Mouse (Mus musculus) heart, embryonic 14.5 days (tissue): ENCODE data around the gene Cox10. TPM values are rescaled to one million over a fixed set of nuclear protein-coding genes. Genes with fewer than 3 reads are reported as not detected.

Source experiments
- ATAC-seq: fragments of 200-750 bp; cut with Nextera tagmentation; 2 replicates; pipeline ENCODE4 v1.8.0; 2017; ENCODE audit warnings: low read depth, moderate TSS enrichment; ENCODE audit not compliant: insufficient number of reproducible peaks, insufficient read depth, low FRiP score
- H3K27ac ChIP-seq, 2 experiments: fragments of 200-500 bp in 1 of 2; fragments of 300-500 bp in 1 of 2; sonication (generic) in 1 of 2; replicated peaks in 1 of 2; 2 replicates each; pipeline ENCODE4 v1.5.1; 2012 to 2014; ENCODE audit warnings: low read depth in 2 of 2, low read length in 2 of 2, control low read depth in 1 of 2, mild to moderate bottlenecking in 1 of 2, mixed read lengths in 1 of 2; ENCODE audit not compliant: control insufficient read depth in 1 of 2, insufficient read depth in 1 of 2
- H3K27me3 ChIP-seq: fragments of 300-500 bp; sonication (generic); 2 replicates; pipeline ENCODE4 v1.6.1; 2014; ENCODE audit warnings: mild to moderate bottlenecking, low read length, control low read depth; ENCODE audit not compliant: control insufficient read depth, insufficient read depth
- H3K36me3 ChIP-seq: fragments of 300-500 bp; sonication (generic); 2 replicates; pipeline ENCODE4 v1.6.1; 2014; ENCODE audit warnings: mild to moderate bottlenecking, control low read depth, low read length, mixed read lengths; ENCODE audit not compliant: control insufficient read depth, insufficient read depth
- H3K4me1 ChIP-seq, 2 experiments: fragments of 200-500 bp in 1 of 2; fragments of 300-500 bp in 1 of 2; sonication (generic) in 1 of 2; 2 replicates each; pipeline ENCODE4 v1.6.1; 2012 to 2014; ENCODE audit warnings: low read length in 2 of 2, control low read depth in 1 of 2, mixed read lengths in 1 of 2; ENCODE audit not compliant: control insufficient read depth in 2 of 2, insufficient read depth in 2 of 2
- H3K4me2 ChIP-seq: fragments of 300-500 bp; sonication (generic); 2 replicates; pipeline ENCODE4 v1.6.1; 2014; ENCODE audit warnings: mild to moderate bottlenecking, low read length
- H3K4me3 ChIP-seq, 2 experiments: fragments of 200-500 bp in 1 of 2; fragments of 300-500 bp in 1 of 2; sonication (generic) in 1 of 2; 2 replicates each; pipeline ENCODE4 v1.5.1; 2012 to 2014; ENCODE audit warnings: low read length in 2 of 2, mild to moderate bottlenecking in 2 of 2, control low read depth in 1 of 2, low read depth in 1 of 2, moderate library complexity in 1 of 2; ENCODE audit not compliant: control insufficient read depth in 1 of 2, insufficient read depth in 1 of 2
- H3K9ac ChIP-seq: fragments of 300-500 bp; sonication (generic); 2 replicates; pipeline ENCODE4 v1.6.1; 2014; ENCODE audit warnings: mild to moderate bottlenecking, low read length
- H3K9me3 ChIP-seq: fragments of 300-500 bp; sonication (generic); 2 replicates; pipeline ENCODE4 v1.6.1; 2016; ENCODE audit warnings: low read length, control low read depth; ENCODE audit not compliant: control insufficient read depth
- WGBS: fragments of 180-500 bp; shearing (Covaris S2); extraction: QIAGEN DNeasy Blood & Tissue Kit; methylation state at CpG from one replicate; pipeline ENCODE4 v1.1.7; 2014; 5-methylcytosine and 5-hydroxymethylcytosine counted together
- polyA plus RNA-seq: library from polyadenylated mRNA; unstranded; fragments of >200 nt; fragmentation: Nextera tagmentation; extraction: Ambion mirVana; gene quantifications from 2 replicates; pipeline ENCODE4 v1.2.1, GENCODE M21; 2014

Cox10 gene
- polyA plus RNA-seq, 1 experiment from 2014 or later: 39.5 TPM

GRCm38 (mm10) chr11:64066001-64066400, 13.3 kb downstream of the Cox10 start:
- no peak overlapping the region for H3K4me3 ChIP-seq
- no peak overlapping the region for H3K9ac ChIP-seq
- no peak overlapping the region for H3K4me2 ChIP-seq
- H3K4me1 ChIP-seq: no peaks in the 10 kb centered on the region
- H3K36me3 ChIP-seq: peaks cover 55% of the 10 kb centered on the region
- ATAC-seq: no peak
- H3K9me3 ChIP-seq: no peaks in the 10 kb centered on the region
- WGBS: 96% methylated on average over 2 of the region's 2 CpGs
- H3K27me3 ChIP-seq: no peaks in the 10 kb centered on the region; the same call in 1 of the 2 replicates
- no peak overlapping the region for H3K27ac ChIP-seq

- Histone ChIP-seq H3K4me1 (no peaks in the 10 kb centered on the region), H3K9me3 (no peaks in the 10 kb centered on the region), H3K9ac (no peak overlapping the region), H3K36me3 (peaks cover 50% of the 10 kb centered on the region), H3K27ac (no peak overlapping the region), H3K4me3 (no peak overlapping the region), H3K4me2 (no peak overlapping the region), H3K27me3 (no peaks in the 10 kb centered on the region; the same call in 1 of the 2 replicates)
- 83% methylated on average over 3 of the region's 3 CpGs for WGBS
- ATAC-seq: no peak
These were observed 16.1 kb downstream of the Cox10 start for GRCm38 (mm10) chr11:64063130-64063529.

GRCm38 (mm10) chr11:64062226-64062625, 17.0 kb downstream of the Cox10 start:
- Histone ChIP-seq H3K9ac (no peak overlapping the region), H3K4me1 (no peaks in the 10 kb centered on the region), H3K36me3 (peaks cover 47% of the 10 kb centered on the region), H3K27me3 (no peaks in the 10 kb centered on the region), H3K27ac (no peak overlapping the region), H3K4me2 (no peak overlapping the region), H3K4me3 (no peak overlapping the region), H3K9me3 (no peaks in the 10 kb centered on the region)
- no peak for ATAC-seq
- WGBS: 95% methylated on average over 4 of the region's 4 CpGs

GRCm38 (mm10) chr11:64059305-64059704, 20.0 kb downstream of the Cox10 start:
- ATAC-seq: no peak

GRCm38 (mm10) chr11:64058474-64058873, 20.8 kb downstream of the Cox10 start:
- peaks cover 38% of the 10 kb centered on the region for H3K36me3 ChIP-seq
- WGBS: 88% methylated on average over 3 of the region's 3 CpGs
- no peak overlapping the region for H3K9ac ChIP-seq
- H3K9me3 ChIP-seq: no peaks in the 10 kb centered on the region
- H3K4me2 ChIP-seq: no peak overlapping the region
- H3K27ac ChIP-seq: no peak overlapping the region
- H3K4me3 ChIP-seq: no peak overlapping the region
- H3K4me1 ChIP-seq: peaks cover 0 to 5% of the 10 kb centered on the region in 2 experiments; a peak in 1 of 4 replicates
- ATAC-seq: no peak
- H3K27me3 ChIP-seq: no peaks in the 10 kb centered on the region

More at GRCm38 (mm10) chr11:64059305-64059704, 20.0 kb downstream of the Cox10 start:
- Histone ChIP-seq H3K4me3 (no peak overlapping the region), H3K9ac (no peak overlapping the region), H3K4me1 (peaks cover 0 to 5% of the 10 kb centered on the region in 2 experiments; a peak in 1 of 4 replicates), H3K27me3 (no peaks in the 10 kb centered on the region), H3K36me3 (peaks cover 38% of the 10 kb centered on the region), H3K27ac (no peak overlapping the region), H3K4me2 (no peak overlapping the region), H3K9me3 (no peaks in the 10 kb centered on the region)
- WGBS: 72% methylated on average over 2 of the region's 2 CpGs

- Histone ChIP-seq H3K27ac (no peak overlapping the region), H3K27me3 (no peaks in the 10 kb centered on the region), H3K9ac (no peak overlapping the region), H3K4me1 (peaks cover 11 to 22% of the 10 kb centered on the region in 2 experiments), H3K4me2 (no peak overlapping the region), H3K4me3 (no peak overlapping the region), H3K36me3 (peaks cover 13% of the 10 kb centered on the region), H3K9me3 (no peaks in the 10 kb centered on the region)
- 84% methylated on average over 5 of the region's 5 CpGs for WGBS
- ATAC-seq: no peak
These were observed 25.9 kb downstream of the Cox10 start for GRCm38 (mm10) chr11:64053371-64053770.

GRCm38 (mm10) chr11:64051195-64051968, 27.9 kb downstream of the Cox10 start:
- ATAC-seq: no peak
- WGBS: 31% methylated on average over 9 of the region's 9 CpGs
- H3K27me3 ChIP-seq: no peaks in the 10 kb centered on the region

More at GRCm38 (mm10) chr11:64051195-64051968, 27.9 kb downstream of the Cox10 start:
- peak overlapping the region; percentile 18 for H3K4me2 ChIP-seq
- no peak overlapping the region for H3K27ac ChIP-seq
- H3K4me1 ChIP-seq: peaks cover 11 to 22% of the 10 kb centered on the region in 2 experiments
- no peaks in the 10 kb centered on the region for H3K9me3 ChIP-seq
- H3K36me3 ChIP-seq: peaks cover 5% of the 10 kb centered on the region; the same call in 1 of the 2 replicates
- H3K4me3 ChIP-seq: no peak overlapping the region
- no peak overlapping the region for H3K9ac ChIP-seq
